Mouse (Mus musculus) hindbrain, embryonic 16.5 days (tissue): ENCODE results near the gene Sdad1. TPM values are rescaled to one million over a fixed set of nuclear protein-coding genes. Genes with fewer than 3 reads are reported as not detected.
"Not testable (repeated sequence)": the region's sequence is repeated elsewhere in the genome, so short reads cannot be mapped to it uniquely, and the experiment has no call there.

Experiments
- ATAC-seq: fragments of 200-750 bp; cut with Nextera tagmentation; 2 replicates; pipeline ENCODE4 v1.8.0; 2017; ENCODE audit warnings: moderate TSS enrichment, moderate library complexity
- H3K27ac ChIP-seq: fragments of 300-500 bp; sonication (generic); 2 replicates; pipeline ENCODE4 v1.5.1; 2014; ENCODE audit warnings: low read depth, mild to moderate bottlenecking, control low read depth, low read length, moderate library complexity
- H3K27me3 ChIP-seq: fragments of 300-500 bp; sonication (generic); replicated peaks from 2 replicates; pipeline ENCODE4 v1.6.1; 2014; ENCODE audit warnings: low read length; ENCODE audit not compliant: control insufficient read depth, insufficient read depth
- H3K36me3 ChIP-seq: fragments of 300-500 bp; sonication (generic); 2 replicates; pipeline ENCODE4 v1.6.1; 2014; ENCODE audit warnings: mild to moderate bottlenecking, low read length, moderate library complexity, mixed read lengths; ENCODE audit not compliant: control insufficient read depth, insufficient read depth
- H3K4me1 ChIP-seq: fragments of 300-500 bp; sonication (generic); 2 replicates; pipeline ENCODE4 v1.6.1; 2014; ENCODE audit warnings: low read depth, low read length; ENCODE audit not compliant: control insufficient read depth, insufficient read depth
- H3K4me2 ChIP-seq: fragments of 300-500 bp; sonication (generic); 2 replicates; pipeline ENCODE4 v1.6.1; 2014; ENCODE audit warnings: mild to moderate bottlenecking, low read length, control low read depth, moderate library complexity
- H3K4me3 ChIP-seq: fragments of 300-500 bp; sonication (generic); 2 replicates; pipeline ENCODE4 v1.5.1; 2014; ENCODE audit warnings: mild to moderate bottlenecking, low read length, control low read depth, moderate library complexity
- H3K9ac ChIP-seq: fragments of 300-500 bp; sonication (generic); 2 replicates; pipeline ENCODE4 v1.6.1; 2014; ENCODE audit warnings: low read depth, mild to moderate bottlenecking, control low read depth, low read length, moderate library complexity
- H3K9me3 ChIP-seq: fragments of 300-500 bp; sonication (generic); 2 replicates; pipeline ENCODE4 v1.6.1; 2014; ENCODE audit warnings: mild to moderate bottlenecking, low read length, moderate library complexity; ENCODE audit not compliant: control insufficient read depth
- WGBS: fragments of 180-500 bp; shearing (Covaris S2); extraction: QIAGEN DNeasy Blood & Tissue Kit; methylation state at CpG from one replicate; pipeline ENCODE4 v1.1.7; 2014; 5-methylcytosine and 5-hydroxymethylcytosine counted together
- polyA plus RNA-seq: library from polyadenylated mRNA; unstranded; fragments of >200 nt; fragmentation: Nextera tagmentation; extraction: Ambion mirVana; gene quantifications from 2 replicates; pipeline ENCODE4 v1.2.1, GENCODE M21; 2015

Sdad1 gene
- polyA plus RNA-seq, result 27.0 and 27.1 TPM in 2 replicates

GRCm38 (mm10) chr5:92309681-92310511 lies at the start of gene Sdad1:
TSS of gene Sdad1 (minus strand) at chr5:92310479.
- 3% methylated on average over 40 of the region's 41 CpGs for WGBS
- H3K4me1 ChIP-seq, result peaks cover 14% of the 10 kb centered on the region
- no peaks in the 10 kb centered on the region for H3K9me3 ChIP-seq
- peak within 1 kb of the TSS; percentile 68 for H3K4me2 ChIP-seq
- H3K36me3 ChIP-seq, result peaks cover 6% of the 10 kb centered on the region
- H3K9ac ChIP-seq, result peak within 1 kb of the TSS; percentile 79
- H3K4me3 ChIP-seq, result peak within 1 kb of the TSS; percentile 83
- H3K27ac ChIP-seq, result peak within 1 kb of the TSS; percentile 79
- peak; percentile 97 for ATAC-seq
- no peaks in the 10 kb centered on the region for H3K27me3 ChIP-seq

GRCm38 (mm10) chr5:92358767-92359455 lies 48.6 kb upstream of the Sdad1 start:
- Histone ChIP-seq H3K27me3 (no peaks in the 10 kb centered on the region), H3K4me2 (no peak overlapping the region), H3K9ac (no peak overlapping the region), H3K9me3 (no peaks in the 10 kb centered on the region), H3K4me1 (no peaks in the 10 kb centered on the region), H3K27ac (no peak overlapping the region), H3K4me3 (no peak overlapping the region), H3K36me3 (no peaks in the 10 kb centered on the region)
- 80% methylated on average over 11 of the region's 11 CpGs for WGBS
- no peak for ATAC-seq

- no peaks in the 10 kb centered on the region for H3K27me3 ChIP-seq
- no peaks in the 10 kb centered on the region for H3K4me1 ChIP-seq
- no peak for ATAC-seq
- no peak overlapping the region for H3K9ac ChIP-seq
- H3K4me3 ChIP-seq, result no peak overlapping the region
- no peak overlapping the region for H3K27ac ChIP-seq
- no peaks in the 10 kb centered on the region for H3K9me3 ChIP-seq
- no peak overlapping the region for H3K4me2 ChIP-seq
- no peaks in the 10 kb centered on the region for H3K36me3 ChIP-seq
- WGBS, result 58% methylated on average over 11 of the region's 12 CpGs
Observed at GRCm38 (mm10) chr5:92358033-92358432, 47.8 kb upstream of the Sdad1 start.

DNA sequence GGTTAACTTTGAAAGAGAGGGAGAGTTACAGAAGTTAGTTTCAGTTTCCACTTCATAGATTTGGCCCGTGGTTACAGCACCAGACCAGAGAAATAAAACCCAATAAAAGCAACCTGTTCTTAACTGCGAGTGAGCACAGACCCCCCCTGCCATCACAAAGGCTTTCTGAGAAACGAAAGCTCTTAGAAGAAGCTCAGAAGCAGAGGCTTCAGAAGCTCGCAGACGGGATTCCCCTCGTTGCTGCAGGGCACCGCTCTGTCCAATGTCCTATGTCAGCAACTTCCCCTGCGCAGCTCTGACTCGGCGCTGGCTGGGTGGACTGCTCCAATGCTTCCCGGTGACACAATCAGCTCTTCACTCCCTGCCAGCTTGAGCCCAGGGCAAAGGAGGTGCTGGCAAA lies 43.2 kb upstream of the Sdad1 start:
- Histone ChIP-seq H3K27ac (no peak overlapping the region), H3K9ac (no peak overlapping the region), H3K36me3 (no peaks in the 10 kb centered on the region), H3K9me3 (no peaks in the 10 kb centered on the region), H3K27me3 (no peaks in the 10 kb centered on the region), H3K4me1 (no peaks in the 10 kb centered on the region), H3K4me2 (peak overlapping the region; percentile 33), H3K4me3 (peak overlapping the region; percentile 21)
- no peak for ATAC-seq
- 48% methylated on average over 11 of the region's 11 CpGs for WGBS

GRCm38 (mm10) chr5:92352716-92353115 lies 42.4 kb upstream of the Sdad1 start:
- not testable (repeated sequence) for H3K27ac ChIP-seq, H3K9ac ChIP-seq, H3K4me1 ChIP-seq, ATAC-seq, H3K4me3 ChIP-seq, H3K9me3 ChIP-seq, H3K4me2 ChIP-seq, H3K27me3 ChIP-seq, H3K36me3 ChIP-seq
- WGBS, result 88% methylated on average over 4 of the region's 4 CpGs

- Histone ChIP-seq H3K4me1 (no peaks in the 10 kb centered on the region), H3K9ac (no peak overlapping the region), H3K27ac (no peak overlapping the region), H3K4me2 (no peak overlapping the region), H3K4me3 (no peak overlapping the region), H3K27me3 (peaks cover 3% of the 10 kb centered on the region; the same call in 1 of the 2 replicates), H3K36me3 (no peaks in the 10 kb centered on the region), H3K9me3 (no peaks in the 10 kb centered on the region)
- 88% methylated on average over 7 of the region's 7 CpGs for WGBS
- ATAC-seq, result no peak
Observed at GRCm38 (mm10) chr5:92349731-92350130, 39.5 kb upstream of the Sdad1 start.

- Histone ChIP-seq H3K36me3 (no peaks in the 10 kb centered on the region), H3K9me3 (no peaks in the 10 kb centered on the region), H3K27me3 (peaks cover 3% of the 10 kb centered on the region; the same call in 1 of the 2 replicates), H3K9ac (peak within 1 kb of the TSS; percentile 38; the same call in 1 of the 2 replicates), H3K27ac (no peak within 1 kb of the TSS), H3K4me2 (peak within 1 kb of the TSS; percentile 74), H3K4me1 (no peaks in the 10 kb centered on the region), H3K4me3 (peak within 1 kb of the TSS; percentile 36)
- 17% methylated on average over 14 of the region's 14 CpGs for WGBS
- ATAC-seq, result peak; percentile 76
Observed at GRCm38 (mm10) chr5:92348794-92349413, 38.6 kb upstream of the Sdad1 start, which contains the start of gene Cxcl10. TSS of gene Cxcl10 (minus strand) at chr5:92348889.

DNA sequence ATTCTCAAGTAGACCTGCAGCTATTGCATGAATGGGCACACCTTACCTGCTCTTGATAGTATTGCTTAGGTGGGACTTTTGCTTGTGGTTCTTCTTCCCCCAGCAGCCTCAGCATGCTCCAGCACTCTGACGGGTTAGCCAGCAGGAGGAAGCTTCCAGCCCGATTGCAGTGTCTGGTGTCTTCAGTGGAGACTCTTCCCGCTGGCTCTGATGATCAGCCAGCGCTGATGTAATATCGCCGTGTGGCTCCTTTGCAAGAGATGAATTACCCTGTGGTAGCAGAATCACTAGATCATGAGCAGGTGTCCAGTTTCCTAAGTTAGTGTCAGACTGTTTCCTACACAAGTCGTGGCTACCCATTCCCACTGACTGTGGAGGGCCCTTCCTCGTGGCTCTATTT lies 34.7 kb upstream of the Sdad1 start:
- H3K9ac ChIP-seq, result no peak overlapping the region
- no peak overlapping the region for H3K4me3 ChIP-seq
- no peak overlapping the region for H3K27ac ChIP-seq
- H3K4me1 ChIP-seq, result no peaks in the 10 kb centered on the region
- H3K9me3 ChIP-seq, result no peaks in the 10 kb centered on the region
- no peak overlapping the region for H3K4me2 ChIP-seq
- H3K27me3 ChIP-seq, result peaks cover 3% of the 10 kb centered on the region; the same call in 1 of the 2 replicates
- 83% methylated on average over 8 of the region's 8 CpGs for WGBS
- H3K36me3 ChIP-seq, result no peaks in the 10 kb centered on the region
- no peak for ATAC-seq

- Histone ChIP-seq H3K9me3 (no peaks in the 10 kb centered on the region), H3K36me3 (no peaks in the 10 kb centered on the region), H3K4me2 (no peak overlapping the region), H3K4me1 (no peaks in the 10 kb centered on the region), H3K27ac (no peak overlapping the region), H3K27me3 (no peaks in the 10 kb centered on the region), H3K9ac (no peak overlapping the region), H3K4me3 (no peak overlapping the region)
- ATAC-seq, result no peak
- 83% methylated on average over 4 of the region's 4 CpGs for WGBS
Observed at GRCm38 (mm10) chr5:92340606-92341005, 30.3 kb upstream of the Sdad1 start.
